Mouse (Mus musculus) bone marrow, adult 2 months (tissue): Measurements from ENCODE around the gene Ankzf1.

Experiments
- CTCF ChIP-seq: fragments of 200-500 bp; IDR thresholded peaks from 2 replicates; pipeline ENCODE4 v1.5.1; 2011; ENCODE audit warnings: low read length, control low read depth; ENCODE audit not compliant: control insufficient read depth, insufficient read depth
- POLR2A ChIP-seq: fragments of 200-500 bp; IDR thresholded peaks from 2 replicates; pipeline ENCODE4 v1.6.1; 2011; ENCODE audit warnings: low read depth, mild to moderate bottlenecking, control low read depth, low read length, borderline replicate concordance; ENCODE audit not compliant: control insufficient read depth

- no peak for TF ChIP-seq CTCF
- 0 out of 2 replicates have a peak, but pooled peaks have one; percentile 42 for TF ChIP-seq POLR2A
Measured at GRCm38 (mm10) chr1:75192452-75192851, 501 bp downstream of the Ankzf1 start.
